Mouse (Mus musculus) T-cell, adult 2 months (primary cell): Measurements from ENCODE around the gene Phxr2.

Source experiments
- DNase-seq: peaks from one replicate; pipeline ENCODE4 v3.0.0; 2022; ENCODE audit warnings: low spot score

The Phxr2 gene

GRCm38 (mm10) chr10:99132595-99133272 lies 6.6 kb upstream of the Phxr2 start:
- no peak for DNase-seq

GRCm38 (mm10) chr10:99132189-99132588 lies 6.1 kb upstream of the Phxr2 start:
- DNase-seq, result peak; percentile 47

GRCm38 (mm10) chr10:99131298-99131697 lies 5.2 kb upstream of the Phxr2 start:
- DNase-seq, result no peak

- no peak for DNase-seq
Measured at GRCm38 (mm10) chr10:99130611-99131010, 4.5 kb upstream of the Phxr2 start.

GRCm38 (mm10) chr10:99127691-99128261 lies 1.7 kb upstream of the Phxr2 start:
- peak; percentile 69 for DNase-seq

GRCm38 (mm10) chr10:99126954-99127353 lies 829 bp upstream of the Phxr2 start:
- DNase-seq, result peak; percentile 81

GRCm38 (mm10) chr10:99119471-99119870 lies 6.7 kb downstream of the Phxr2 start:
- DNase-seq, result peak; percentile 71

GRCm38 (mm10) chr10:99118697-99119096 lies 7.4 kb downstream of the Phxr2 start:
- no peak for DNase-seq

GRCm38 (mm10) chr10:99117876-99118275 lies 8.2 kb downstream of the Phxr2 start:
- no peak for DNase-seq

- peak; percentile 74 for DNase-seq
Measured at GRCm38 (mm10) chr10:99116650-99117615, 9.2 kb downstream of the Phxr2 start.

- DNase-seq, result no peak
Measured at GRCm38 (mm10) chr10:99116237-99116632, 9.9 kb downstream of the Phxr2 start.

- DNase-seq, result no peak
Measured at GRCm38 (mm10) chr10:99115471-99116236, 10.5 kb downstream of the Phxr2 start.

- no peak for DNase-seq
Measured at GRCm38 (mm10) chr10:99114295-99114694, 11.8 kb downstream of the Phxr2 start.

GRCm38 (mm10) chr10:99113533-99113932 lies 12.6 kb downstream of the Phxr2 start:
- DNase-seq, result no peak

- DNase-seq, result peak; percentile 27
Measured at GRCm38 (mm10) chr10:99108431-99108982, 17.6 kb downstream of the Phxr2 start.

GRCm38 (mm10) chr10:99107964-99108363 lies 18.2 kb downstream of the Phxr2 start, which contains the start of gene Galnt4:
Galnt4 (plus strand) TSS chr10:99108159.
- peak; percentile 83 for DNase-seq

- DNase-seq, result peak; percentile 74
Measured at GRCm38 (mm10) chr10:99106703-99107631, 19.2 kb downstream of the Phxr2 start, which contains the start of gene Poc1b. Poc1b (plus strand) TSS chr10:99107036.

GRCm38 (mm10) chr10:99106311-99106702 lies 19.8 kb downstream of the Phxr2 start:
- DNase-seq, result no peak

- DNase-seq, result no peak
Measured at GRCm38 (mm10) chr10:99105522-99105921, 20.6 kb downstream of the Phxr2 start.

GRCm38 (mm10) chr10:99097374-99097773 lies 28.8 kb downstream of the Phxr2 start:
- DNase-seq, result peak; percentile 65
